Mouse (Mus musculus): ENCODE data around the gene Spn. TPM values are rescaled to one million over a fixed set of nuclear protein-coding genes. Genes with fewer than 3 reads are reported as not detected.

The Spn gene
- total RNA-seq, 2 experiments from 2014 or later, result 0.89 to 1.3 TPM

- DNase-seq (ENCODE audit: low spot score in 2 of 2), result no peak
Measured at GRCm38 (mm10) chr7:127140623-127141404, 3.2 kb upstream of the Spn start.

GRCm38 (mm10) chr7:127139562-127139961 is 1.9 kb upstream of the Spn start:
- DNase-seq (ENCODE audit: low spot score in 2 of 2), result no peak

- no peak for DNase-seq (ENCODE audit: low spot score in 2 of 2)
Measured at GRCm38 (mm10) chr7:127139100-127139499, 1.5 kb upstream of the Spn start.

GRCm38 (mm10) chr7:127136181-127137071 is 1.2 kb downstream of the Spn start:
- DNase-seq (ENCODE audit: low spot score in 2 of 2), result no peak

DNA sequence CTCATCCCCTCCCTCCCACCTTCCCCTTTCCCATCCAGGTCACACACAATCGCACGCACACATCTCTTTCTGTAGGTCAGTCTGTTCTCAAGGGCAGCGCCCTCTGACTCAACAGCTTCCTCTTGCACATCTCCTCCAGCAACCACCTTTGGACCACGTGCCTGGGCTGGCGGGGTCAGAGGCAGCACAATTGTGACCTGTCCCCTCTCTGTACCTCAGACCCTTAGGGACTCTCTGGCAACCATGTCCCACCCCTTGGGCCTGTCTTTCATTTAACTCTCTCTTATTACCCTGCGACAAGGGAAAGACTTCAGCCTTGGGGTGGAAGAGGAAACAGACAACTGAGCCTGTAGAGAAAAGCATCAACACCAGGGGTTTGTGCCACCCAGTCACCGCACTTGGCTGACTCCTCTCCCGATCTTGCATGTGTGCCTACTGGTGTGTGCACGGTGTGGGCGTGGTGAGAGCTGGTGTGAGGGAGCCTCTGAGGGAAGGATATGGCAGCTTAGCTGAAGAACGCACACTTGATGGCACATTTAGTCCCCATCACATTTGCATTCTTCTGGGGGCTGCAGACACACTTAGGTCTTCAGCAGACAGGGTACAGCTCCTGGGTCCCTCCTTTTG is 2.7 kb downstream of the Spn start:
- no peak for DNase-seq (ENCODE audit: low spot score in 2 of 2)

- no peak for DNase-seq (ENCODE audit: low spot score in 2 of 2)
Measured at GRCm38 (mm10) chr7:127133125-127133524, 4.5 kb downstream of the Spn start.

DNA sequence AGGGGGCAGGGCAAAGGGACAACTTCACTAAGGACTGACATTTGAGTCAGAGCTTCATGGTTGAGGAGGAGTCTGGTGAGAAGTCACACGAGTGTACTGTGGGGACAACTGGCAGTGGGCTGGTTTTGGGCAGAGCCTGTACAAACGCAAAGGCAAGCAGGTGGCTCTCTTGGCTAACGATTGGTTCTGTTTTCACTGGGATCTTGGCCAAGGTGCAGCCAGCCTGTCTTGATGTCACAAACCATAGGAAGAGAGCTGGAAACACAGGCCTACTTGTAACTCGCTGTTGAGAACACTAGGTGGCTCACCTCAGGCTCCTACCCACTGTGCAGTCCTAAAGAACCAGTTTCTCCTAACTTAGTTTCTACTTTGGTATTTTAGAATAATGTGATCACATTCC is 8.0 kb downstream of the Spn start:
- DNase-seq (ENCODE audit: low spot score in 2 of 2), result no peak

DNA sequence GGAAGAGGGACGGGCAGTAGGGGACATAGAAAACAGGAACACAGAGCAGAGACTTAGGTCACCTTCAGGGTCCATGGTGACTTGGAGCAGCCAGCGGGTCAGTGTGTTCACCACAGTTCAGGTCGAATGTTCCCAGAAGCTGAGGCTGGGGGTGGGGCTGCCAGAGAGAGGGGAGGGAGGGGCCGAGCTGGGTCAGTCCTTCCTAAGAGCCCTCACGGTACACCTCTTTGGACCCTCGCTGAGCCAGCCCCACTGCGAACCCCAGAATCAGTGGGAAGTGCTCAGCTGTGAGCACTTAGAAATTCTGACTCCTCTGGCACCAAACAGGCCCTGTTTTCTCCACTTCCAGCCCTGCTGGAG is 15.7 kb downstream of the Spn start, which contains the start of gene Qprt:
TSS of gene Qprt (minus strand) at position 316 of the 360 bp plus-strand sequence.
- no peak for DNase-seq (ENCODE audit: low spot score in 2 of 2)

DNA sequence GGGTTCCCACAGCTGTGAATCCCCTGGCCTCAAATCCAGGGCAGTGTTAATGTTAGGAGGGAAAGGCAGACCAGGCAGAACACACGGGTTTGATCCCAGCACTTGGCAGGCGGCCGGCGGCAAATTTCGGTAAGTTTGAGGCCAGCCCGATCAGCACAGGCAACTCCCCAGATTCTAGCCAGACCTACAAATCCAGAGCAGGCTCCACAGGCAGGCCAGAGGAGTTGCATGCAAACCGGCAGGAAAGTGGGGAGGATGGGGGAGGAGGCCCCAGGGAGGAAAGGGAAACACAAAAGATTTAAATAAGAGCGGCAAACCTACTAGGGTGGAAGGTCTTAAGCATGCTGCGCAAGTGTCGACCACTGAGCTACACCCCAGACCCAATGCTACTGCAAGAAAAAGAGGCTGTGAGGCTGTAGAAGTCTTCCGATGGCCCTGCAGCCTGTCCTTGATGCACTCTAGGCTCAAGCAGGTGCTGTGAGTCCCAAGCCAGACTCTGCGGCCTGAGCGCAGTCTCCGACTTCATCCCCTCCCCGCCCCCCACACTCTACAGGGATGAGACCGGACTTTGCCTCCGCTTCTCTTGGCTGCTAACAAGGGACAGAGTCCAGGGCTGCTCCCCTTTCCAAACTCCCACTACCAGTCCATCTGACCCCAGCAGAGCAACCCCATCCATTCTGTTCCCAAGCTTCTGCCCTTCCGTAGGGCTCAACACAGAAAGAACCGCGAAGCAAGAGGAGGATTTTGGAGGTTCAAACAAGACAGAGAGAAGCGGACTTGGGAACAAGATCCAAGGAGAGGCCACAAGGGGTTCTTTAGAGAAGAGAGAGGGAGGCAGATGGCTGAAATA is 16.3 kb downstream of the Spn start:
- DNase-seq (ENCODE audit: low spot score in 2 of 2), result no peak

- DNase-seq (ENCODE audit: low spot score in 2 of 2), result no peak
Measured at GRCm38 (mm10) chr7:127118671-127119445, 18.8 kb downstream of the Spn start.

GRCm38 (mm10) chr7:127117948-127118347 is 19.7 kb downstream of the Spn start:
- peak in 1 of 2 experiments; percentile 25 for DNase-seq (ENCODE audit: low spot score in 2 of 2)

GRCm38 (mm10) chr7:127116331-127116935 is 21.2 kb downstream of the Spn start:
- DNase-seq (ENCODE audit: low spot score in 2 of 2), result no peak

- no peak for DNase-seq (ENCODE audit: low spot score in 2 of 2)
Measured at GRCm38 (mm10) chr7:127114920-127115319, 22.7 kb downstream of the Spn start.

DNA sequence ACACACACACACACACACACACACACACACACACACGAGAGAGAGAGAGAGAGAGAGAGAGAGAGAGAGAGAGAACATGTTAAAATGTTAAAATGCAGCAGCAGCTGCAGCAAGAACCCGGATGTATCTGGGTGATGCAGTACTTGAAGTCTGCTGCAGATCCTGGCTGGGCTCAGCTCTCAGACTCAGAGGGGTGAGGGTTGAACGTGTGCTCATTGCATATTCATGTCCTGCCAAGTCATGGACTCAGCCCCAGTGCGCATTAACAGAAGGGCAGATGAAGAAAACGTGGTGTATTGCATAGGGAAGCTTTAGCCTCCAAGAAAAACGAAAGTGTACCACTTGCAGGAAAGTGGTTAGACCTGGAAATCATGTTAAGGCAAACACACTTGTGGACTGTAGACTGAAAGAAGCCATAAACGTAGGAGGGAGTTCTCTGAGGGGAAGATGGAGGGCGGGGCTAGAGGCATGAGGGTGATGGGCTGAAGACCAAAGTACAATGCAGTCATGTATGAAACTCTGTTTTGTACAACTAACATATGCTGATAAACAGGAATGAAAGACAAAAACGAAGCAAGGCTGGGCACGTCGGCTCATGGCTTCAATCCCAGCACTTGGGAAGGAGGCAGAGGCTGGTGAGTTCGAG is 23.9 kb downstream of the Spn start:
- no peak for DNase-seq (ENCODE audit: low spot score in 2 of 2)

DNA sequence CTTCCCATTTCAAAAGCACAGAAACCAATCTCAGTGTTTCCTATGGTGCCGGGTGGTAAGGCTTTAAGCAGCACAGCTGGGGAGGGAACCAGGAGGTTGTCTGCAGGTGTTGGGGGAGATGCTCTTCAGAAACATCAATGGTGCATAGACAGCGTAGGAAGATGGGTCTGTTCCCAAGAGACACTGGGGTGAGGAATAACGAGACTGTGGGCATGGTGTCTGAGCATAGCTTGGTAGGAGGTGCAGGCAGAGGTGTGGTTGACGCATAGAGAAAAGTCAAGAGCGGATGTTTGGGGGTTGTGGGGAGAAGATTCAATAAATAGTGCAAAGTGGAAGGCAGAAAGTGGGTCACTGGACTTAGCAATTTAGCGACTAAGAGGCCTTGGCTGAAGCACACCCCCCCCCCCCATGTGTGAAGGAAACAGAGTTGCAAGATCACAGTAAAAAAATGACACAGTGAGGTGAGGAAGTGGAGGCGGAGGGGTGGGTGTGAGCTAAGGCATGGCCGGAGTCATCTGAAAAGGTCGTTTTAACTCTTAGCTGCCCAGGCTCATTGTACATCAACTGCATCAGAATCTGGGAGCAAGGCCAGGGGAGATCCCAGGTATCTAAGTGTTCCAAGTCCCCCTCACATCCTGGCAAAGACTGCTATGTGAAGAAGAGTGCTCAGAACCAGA is 24.6 kb downstream of the Spn start:
- no peak for DNase-seq (ENCODE audit: low spot score in 2 of 2)

DNA sequence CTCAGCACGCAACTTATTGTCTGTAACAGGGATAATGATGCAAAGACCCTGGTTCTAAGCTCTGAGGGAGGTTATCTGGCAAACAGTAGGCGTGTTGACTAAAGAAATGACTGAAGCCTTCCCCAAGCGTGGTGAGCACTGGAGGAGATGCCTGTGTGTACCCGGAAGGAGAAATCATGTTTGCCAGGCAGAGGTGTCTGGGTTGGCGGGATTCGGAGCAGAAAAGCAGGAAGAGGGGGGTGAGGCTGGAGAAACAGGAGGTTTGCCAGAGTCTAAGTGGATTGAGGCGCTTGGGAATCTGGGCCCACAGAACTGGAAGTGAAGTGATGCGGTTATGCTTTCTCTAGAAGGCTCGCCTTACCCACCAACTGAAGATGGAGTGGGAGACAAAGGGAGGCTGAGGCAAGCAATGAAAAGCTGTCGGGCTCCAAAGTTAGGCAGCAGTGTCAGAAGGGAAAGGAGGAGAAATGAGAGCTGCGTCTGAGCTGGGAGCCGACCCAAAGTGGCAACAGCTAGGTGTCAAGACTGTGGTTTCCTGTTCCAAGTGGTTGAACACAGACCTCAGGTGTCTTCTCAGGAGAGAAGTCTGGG is 25.3 kb downstream of the Spn start:
- no peak for DNase-seq (ENCODE audit: low spot score in 2 of 2)

DNA sequence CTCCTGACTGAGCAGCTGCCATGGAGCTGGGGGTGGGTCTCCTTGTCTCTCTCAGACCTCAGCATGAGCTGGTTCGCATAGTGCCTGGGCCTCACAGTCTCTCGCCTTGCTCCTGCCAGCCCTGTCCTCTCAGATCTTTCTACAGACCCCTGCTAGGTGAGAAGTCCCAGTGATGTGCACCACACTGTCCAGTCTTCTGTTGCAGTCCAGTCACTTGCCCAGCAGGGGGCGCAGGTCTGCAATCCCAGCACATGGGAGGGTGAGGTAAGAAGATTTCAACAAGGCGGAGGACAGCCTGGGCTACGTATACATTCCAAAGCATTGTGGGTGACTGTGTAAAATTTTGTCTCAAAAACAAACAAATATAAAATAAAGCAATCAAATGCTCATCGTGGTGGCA is 26.2 kb downstream of the Spn start:
- peak; percentile 43 to 62 for DNase-seq (ENCODE audit: low spot score in 2 of 2)

All from adrenal gland, adult 18-20 months (tissue).